Mouse (Mus musculus): ENCODE data around the gene Bik.

Gene Bik

DNA sequence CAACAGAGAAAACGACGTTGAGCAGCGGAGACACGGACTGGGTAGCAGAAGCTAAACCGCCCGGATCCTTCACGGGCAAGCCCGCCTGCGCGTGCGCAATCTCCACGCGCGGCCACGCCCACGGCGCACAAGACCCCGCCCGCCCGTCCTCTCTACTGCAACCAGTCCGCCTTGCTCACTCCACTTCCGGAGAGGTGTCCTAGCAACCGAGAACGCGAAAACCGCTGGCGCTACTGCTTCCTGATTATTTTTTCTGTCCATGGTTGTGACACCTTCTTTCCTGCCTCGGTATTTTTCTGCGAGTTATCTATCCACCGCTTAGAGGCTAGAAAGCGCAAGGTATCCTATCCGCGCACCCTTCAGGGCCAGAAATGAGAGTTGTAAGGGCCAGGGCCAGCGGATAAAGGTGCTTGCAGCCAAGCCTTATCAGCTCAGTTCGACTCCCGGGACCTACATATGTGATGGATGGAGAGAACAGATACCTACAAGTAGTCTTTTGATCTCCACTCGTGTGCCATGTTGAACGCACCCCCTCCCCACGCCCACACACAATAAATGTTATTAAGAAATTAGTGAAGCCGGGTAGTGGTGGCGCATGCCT lies 15.8 kb upstream of the Bik start, which contains the start of gene Ttll1:
Gene Ttll1 (minus strand): TSS at position 89 of the 601 bp plus-strand sequence.
- intact Hi-C loops (cut with DNase I), result no loop called here

DNA sequence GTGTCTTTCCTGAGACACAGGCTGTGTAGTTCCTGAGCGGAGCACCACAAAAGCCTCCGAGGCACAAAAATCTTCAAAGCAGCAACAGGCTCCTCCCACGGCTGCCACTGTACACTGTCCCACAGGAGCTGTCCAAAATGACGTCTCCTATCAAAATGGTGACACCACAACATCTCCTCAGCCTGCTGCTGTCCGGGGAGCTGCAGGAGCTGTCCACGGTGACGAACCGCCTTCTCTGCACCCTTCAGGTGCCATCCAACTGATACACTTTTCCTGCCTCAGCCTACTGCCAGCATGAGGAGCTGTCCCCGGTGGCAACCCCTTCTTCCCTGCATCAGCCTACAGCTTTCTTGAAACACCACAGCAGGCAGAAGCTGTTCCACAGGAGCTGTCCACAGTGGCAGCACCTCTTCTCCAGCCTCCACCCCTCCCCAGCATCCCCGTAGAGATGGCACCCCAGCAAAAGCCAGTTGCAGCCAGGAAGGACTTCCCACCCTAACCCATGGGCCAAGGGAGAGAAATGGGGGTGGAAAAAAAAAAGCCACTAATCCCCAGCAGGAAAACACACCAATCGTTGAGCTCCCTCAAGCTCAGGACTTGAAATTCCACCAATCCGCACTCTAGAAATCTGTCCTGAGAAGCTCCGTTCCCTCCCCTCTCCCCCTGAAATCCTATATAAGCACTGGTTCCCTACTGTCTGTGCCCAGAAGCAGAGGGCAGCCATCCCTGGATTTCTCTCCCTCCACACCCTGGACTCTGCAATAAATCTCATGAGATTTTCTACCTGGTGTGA lies 14.0 kb upstream of the Bik start:
- intact Hi-C loops (cut with DNase I), result no loop called here

DNA sequence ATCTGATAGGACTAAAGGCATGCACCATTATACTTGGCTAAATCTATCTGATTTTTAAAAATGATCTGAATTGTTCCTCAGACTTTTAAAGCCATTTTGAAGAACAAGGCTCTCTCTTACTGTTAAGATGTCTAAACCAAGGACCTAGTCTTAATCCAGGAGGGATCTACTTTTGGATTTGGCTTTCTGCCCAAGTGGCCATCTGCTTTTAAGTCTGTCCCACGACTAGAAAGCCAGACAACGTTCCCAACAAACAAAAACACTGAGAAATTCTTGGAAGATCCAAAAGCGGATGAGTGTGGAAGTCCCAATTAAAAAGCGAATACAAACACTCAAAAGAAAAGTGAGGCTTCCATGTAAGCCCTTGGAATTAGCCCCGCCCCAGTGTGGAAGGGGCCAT lies 11.6 kb upstream of the Bik start:
- intact Hi-C loops (cut with DNase I), result loop anchor here (5.0 kb wide), 1 partner anchor 308 kb away; no protein-coding TSS in a partner anchor

DNA sequence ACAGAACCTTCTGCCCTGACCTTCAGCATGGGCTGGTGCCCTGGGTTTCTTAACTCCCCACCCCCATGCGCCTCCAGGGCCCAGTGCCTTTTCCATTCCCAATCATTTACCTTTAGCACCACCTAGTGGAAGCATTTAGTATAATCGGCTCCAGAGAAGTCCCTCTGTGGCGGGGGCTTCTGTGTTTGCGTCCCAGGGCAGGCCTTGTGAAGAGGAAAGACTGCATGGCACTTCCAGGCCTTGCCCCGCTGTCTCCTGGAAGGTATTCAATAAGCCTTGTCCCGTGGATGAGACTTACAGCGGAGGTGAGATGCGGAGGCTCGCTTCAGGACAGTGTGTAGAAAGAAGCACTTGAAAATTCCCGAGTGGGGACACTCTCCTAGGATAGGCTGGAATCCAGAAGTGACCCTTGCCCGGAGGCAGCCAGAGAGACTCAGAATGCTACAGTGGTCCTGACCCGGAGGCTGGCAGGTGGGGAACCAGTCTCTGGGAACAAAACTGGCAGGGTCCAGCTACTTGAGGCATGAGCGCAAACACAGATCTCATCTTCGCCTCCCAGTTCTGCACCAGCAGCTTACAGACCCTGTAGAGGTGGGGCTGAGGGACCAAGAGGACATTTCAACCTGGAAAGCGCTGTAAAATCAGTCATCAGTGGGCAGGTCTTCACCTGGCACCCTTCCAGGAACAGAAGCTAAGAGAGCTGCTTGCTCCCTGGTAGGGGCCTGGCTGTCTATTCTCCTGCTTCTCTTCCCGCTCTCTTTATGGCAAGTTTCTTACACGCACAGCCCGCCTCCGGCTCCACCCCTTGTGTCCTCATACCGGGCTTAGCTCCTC lies 8.2 kb upstream of the Bik start:
- intact Hi-C loops (cut with DNase I), result loop anchor here (5.0 kb wide), 1 partner anchor 311 kb away; no protein-coding TSS in a partner anchor

DNA sequence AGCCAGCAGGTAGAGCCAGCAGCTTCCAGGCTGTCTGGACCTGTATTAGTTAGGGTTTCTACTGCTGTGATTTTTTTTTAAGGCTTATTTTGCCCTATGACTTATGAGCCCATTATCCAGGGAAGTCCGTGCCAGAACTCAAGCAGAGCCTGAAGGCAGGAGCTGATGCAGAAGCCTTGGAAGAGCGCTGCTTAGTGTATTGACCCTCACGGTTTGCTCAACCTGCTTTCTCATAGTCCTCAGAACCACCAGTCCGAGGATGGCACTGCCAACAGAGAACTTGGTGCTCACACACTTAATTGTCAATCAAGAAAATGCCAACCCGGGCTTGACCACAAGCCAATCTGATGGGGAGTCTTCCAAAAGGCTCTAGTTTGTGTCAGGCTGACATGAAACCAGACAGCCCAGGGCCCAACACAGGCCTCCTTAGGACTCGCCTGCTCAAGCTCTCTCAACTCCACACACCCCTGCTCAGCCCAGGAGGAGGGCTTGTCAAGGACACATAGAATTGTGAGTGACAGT lies 5.7 kb upstream of the Bik start:
- intact Hi-C loops (cut with DNase I), result no loop called here

DNA sequence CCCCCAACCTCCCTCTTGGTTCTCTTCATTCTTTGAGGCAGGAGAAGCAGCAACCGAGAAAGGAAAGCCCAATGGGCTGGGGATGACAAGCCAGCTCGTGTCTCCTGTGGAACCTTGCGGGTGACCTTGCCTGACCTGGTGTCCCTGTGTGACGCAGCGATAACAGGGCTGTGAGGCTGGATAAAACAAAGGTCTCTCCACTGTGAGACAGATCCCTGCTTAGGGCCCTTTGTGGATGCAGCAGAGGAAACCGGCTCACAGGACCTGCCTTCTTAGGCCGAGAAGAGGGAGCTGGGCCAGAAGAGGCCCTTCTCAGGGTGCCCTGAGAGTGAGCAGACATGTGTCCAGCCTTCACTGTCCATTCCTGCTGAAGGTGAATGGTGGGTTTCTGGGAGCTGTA lies 3.5 kb upstream of the Bik start:
- intact Hi-C loops (cut with DNase I), result no loop called here

DNA sequence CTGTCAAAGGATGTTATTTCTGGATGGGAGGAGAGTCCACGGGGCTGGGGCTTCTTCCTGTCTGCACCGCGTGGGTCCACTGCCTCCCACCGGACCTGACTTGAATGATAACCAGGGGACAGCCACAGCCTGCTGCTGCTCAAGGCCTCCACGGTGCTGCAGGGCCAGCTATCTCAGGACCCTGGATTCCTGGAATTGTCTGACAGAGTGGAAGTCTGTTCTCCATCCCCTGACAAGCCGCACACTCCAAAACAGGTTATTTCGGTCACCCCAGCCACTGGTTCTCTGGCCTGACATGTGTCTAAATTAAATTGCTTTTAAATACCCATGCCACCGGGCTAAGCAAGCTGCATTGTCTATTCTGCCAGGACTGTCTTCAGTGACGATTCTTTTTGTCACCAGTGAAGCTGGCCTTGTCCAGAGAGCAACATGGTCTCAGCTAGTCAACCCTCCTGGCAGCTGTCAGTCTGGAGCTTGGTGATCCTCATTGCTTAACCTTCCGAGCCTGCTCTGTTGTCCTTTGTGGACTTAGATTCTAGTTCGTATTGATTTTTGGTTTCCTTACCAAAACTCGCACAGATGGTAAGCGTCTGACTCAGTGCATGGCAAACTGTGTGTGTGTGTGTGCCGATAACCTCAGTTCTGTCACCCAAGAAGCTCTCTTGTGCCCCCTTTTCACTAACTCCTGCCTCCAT lies 2.9 kb upstream of the Bik start:
- intact Hi-C loops (cut with DNase I), result no loop called here

DNA sequence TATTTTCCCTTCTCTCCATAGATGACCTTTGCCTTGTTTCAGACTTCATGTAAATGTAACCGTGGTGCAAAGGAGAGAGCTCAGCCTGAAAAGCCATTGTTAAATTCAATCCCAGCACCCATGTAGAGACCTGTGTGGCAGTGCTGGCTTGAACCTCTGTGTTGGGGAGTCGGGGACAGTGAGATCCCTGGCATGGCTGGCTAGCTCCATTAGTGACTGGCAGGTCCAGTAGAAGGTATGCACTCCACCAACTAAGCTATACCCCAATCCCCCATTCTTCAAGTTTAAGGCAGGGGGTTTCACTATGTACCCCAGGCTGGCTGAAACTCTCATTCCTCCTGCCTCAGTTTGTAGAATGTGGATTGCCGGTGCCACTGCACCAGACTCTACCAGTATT lies 2.3 kb upstream of the Bik start:
- intact Hi-C loops (cut with DNase I), result no loop called here

DNA sequence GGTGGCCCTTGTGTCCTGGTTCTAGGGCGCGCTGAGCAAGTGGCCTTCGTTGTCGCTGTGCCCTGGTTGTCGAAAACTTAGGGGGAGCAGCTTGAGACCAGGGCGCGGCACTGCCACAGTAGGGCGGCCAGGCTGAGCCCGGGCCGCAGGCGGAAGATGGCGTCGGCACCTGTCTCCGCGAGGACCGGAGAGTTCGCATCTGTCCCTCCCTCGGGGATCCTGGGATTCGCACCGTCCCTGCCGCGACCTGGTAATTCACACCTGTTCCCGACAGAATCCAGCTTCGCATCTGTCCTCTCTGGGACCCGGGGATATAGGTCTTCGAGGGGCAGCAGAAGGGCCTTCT lies 403 bp downstream of the Bik start:
- intact Hi-C loops (cut with DNase I), result no loop called here

DNA sequence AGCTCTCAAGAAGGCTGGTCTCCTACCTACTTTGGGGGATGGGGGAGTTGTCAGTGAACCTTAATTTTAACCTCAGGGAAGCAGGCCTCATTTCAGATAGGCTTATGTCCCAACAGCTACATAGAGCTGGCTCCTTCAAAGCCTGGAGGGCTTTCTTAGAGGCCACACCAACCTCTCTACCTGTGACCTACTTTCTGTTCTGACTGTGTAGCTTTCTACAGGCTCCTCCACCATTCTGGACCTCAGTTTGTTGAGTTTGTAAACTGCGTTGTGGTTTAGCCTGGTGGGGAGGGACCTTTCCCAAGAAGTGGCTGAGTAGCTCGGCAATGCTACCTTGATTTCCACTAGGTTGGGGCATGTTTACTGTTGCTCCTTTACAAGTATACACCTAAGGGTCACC lies 1.1 kb downstream of the Bik start:
- intact Hi-C loops (cut with DNase I), result no loop called here

DNA sequence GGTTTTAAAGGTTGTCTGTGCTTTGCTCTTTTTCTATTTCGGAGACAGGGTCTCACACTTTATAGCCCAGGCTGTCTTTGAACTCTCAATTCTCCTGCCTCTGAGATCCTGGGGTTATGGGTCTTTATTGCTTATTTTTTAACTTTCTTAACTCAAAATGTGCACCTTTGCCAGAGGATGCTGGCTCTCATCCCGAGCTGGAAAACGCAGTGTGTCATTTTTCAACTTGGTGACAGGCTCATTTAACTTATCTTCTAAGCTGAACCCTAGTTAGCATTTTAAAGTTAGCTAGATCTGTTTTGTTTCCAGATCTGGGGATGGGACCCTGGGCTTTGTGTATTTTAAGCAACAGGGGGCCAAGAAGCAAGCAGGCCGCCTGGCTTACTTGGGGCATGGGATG lies 2.2 kb downstream of the Bik start:
- intact Hi-C loops (cut with DNase I), result no loop called here

DNA sequence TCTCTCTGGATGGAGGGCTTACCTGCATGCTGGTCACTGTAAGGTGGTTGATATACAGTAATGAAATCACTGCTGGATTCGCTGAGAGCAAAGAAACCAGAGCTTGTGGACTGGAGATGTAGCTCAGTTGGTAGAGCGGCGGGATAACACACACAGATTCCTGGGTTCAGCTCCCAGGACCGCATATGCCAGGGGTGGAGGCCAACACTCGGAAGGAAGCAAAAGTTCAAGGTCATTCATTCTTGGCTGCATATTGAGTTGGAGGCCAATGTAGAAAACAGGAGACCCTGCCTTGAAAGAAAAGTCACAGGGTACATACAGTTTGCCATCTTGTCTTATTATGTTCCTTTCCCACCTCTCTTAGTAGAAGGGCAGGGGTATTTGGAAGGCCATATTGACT lies 3.1 kb downstream of the Bik start:
- intact Hi-C loops (cut with DNase I), result no loop called here

DNA sequence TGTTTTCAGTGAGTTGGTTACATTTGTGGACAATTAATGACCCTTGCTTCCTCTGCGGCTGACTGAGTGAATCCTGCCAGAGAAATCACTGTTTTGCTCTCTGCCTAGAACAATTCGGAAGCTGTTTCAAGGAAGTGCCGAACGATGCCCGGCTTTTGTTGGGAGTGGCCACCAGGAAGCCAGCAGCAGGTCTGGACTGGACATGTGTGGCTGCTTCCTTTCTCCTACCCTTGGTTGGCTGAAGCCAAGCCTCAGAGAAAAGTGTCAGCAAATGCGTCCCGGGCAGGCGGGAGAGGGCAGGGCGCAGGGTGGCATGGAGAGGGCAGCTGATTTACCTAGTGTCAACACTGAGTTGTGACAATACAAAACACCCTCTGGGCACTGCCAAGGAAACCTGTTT lies 3.6 kb downstream of the Bik start:
- intact Hi-C loops (cut with DNase I), result no loop called here

DNA sequence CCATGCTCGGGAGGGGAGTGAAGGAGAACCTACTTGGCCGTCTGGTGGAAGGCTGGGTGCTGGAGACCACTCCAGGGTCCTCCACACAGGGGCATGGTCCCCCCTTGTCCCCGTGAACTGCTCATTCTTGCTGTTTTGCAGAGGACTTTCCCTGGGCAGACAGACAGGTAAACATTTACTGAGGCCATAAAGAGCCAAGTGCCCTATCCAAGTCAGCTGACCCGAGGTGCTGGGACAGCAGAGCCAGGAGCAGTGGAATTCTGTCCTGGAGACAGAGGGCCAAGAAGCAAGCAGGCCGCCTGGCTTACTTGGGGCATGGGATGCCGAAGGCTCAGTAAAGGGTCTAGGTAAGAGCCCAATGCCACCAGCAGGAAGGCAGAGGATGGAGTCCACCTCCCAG lies 4.0 kb downstream of the Bik start:
- intact Hi-C loops (cut with DNase I), result no loop called here

DNA sequence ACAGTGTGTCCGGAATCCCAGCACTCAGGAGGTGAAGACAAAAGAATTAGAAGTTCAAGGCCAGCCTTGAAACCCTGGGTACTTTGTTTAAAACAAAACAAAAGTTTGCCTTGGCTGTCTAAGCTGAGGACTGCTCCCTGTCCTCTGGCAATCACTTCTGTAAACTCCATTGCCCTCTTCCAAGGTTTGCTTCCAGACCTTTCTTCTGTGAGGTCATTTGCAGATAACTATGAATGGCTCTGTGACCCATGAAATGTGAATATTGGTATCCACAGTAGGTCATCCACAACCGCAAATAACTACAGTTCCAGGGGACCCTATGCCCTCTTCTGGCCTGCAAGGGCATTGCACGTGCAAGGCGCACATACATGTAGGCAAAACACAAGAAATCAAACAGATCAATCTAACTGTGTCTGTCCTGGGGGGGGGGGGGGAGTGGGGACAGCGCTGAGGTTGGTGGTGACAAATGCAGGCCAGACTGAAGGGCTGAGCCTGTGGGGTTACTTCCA lies 5.4 kb downstream of the Bik start:
- intact Hi-C loops (cut with DNase I), result no loop called here

DNA sequence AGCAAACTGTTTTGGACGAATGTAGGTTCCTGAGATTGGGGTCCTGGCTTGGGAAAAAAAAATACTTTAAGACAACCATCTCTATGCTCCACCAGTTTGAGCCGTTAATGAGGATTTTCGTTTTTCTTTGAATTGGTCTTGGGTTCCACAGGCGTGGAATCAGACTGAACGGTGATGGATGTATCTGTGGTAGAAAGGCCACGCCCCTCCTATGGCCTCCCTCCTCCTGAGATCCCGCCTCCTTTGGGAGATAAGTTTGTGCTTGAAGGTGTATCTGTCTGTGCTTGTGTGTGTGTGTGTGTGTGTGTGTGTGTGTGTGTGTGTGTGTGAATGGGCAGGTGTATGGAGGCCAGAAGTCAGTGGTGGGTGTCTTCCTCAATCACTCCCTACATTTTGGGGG lies 5.9 kb downstream of the Bik start:
- intact Hi-C loops (cut with DNase I), result no loop called here

DNA sequence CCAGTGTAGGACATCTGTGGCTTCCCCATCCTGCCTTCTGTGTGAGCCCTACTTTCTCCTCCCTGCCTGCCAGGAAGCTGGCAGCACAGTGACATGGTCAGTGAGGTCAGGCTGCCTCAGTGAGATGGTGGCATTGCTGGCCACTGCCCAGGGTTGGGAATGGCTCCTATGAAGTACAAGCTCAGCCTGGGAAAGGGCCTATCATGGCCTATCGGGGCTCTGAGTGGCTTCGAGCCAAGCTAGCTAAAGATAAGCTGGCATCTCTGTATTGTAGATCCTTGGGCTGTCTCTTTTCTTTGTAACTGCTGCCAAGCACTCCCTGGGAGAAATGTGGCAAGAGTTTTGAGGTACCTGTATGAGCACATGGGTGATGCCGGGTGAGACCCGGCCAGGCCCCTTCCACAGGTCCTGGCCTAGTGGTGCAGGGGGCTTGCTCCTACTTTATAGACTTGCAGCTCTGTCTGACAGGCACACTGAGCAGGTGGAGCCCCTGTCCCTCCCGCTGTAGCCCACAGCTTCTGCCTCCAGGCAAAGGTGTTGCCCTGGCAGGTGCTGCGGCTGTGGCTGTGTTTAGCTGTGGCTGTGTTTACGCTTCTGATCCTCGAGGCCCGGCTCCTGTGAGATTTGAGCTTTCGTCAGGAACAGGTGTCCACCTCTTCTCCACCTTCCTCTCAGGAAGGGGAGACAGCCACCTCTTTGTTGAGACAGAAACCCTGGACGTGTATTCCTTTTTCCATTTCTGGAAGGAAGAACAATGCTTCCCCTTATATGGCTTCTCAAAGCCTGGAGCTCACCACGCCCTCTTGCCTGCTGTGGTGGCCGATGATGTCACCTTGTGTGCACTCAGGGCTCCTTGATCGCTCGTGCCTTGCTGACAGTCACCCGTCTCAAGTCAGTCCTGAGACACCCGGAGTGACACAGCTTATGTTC lies 8.6 kb downstream of the Bik start:
- intact Hi-C loops (cut with DNase I), result no loop called here

DNA sequence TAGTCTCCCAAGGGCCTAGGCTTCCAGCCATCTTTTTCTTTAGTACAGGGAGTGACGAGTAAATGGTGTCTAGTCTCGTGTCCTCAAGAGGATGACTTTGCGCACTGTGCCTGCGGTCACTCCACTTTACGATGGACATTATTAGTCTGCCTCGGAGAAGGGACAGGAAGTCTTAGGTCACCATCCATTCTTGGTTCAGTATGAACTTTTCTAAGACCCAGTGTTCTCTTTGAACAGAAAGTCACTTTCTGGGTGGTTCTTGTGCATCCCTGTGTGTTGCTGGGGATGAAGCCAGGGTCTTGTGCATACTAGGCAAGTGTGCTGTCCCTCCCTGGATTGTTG lies 9.2 kb downstream of the Bik start:
- intact Hi-C loops (cut with DNase I), result no loop called here

DNA sequence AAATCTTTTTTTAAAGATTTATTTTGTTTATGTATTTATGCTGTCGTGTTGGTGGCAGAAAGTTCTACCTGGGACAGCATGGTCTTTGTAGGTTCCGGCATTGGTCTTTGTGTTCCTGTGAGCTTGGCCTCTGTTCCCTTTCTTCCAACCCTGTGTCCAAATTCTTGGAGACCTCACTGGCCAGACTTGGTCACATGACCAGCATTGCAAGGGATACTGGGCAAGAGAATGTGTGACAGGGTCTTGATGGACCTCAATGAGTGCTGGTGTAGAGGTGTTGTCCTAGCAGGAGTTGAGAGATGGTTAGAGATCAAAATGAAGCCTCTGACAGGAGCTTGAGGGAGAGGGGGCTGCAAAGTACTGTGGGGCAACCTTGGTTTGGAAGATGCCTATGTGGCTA lies 12.2 kb downstream of the Bik start:
- intact Hi-C loops (cut with DNase I), result no loop called here

DNA sequence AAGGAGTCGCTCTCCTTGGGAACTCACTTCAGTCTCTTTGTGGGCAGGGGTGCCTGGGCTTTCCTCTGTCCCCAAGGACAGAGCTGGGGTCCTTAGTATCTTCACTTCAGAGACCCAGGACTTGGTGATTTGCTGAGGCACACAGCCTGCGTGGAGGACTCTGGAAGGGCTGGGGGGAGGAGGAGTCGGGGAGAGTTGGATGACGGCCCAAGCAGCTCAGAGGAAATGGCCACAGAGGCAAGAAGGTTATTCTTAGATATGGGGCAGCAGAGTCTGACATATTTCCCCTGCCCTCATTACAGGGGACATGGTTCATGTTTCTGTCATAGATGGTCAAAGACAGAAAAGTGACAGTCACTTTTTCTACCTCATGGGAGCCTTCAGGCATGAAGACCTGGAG lies 13.2 kb downstream of the Bik start:
- intact Hi-C loops (cut with DNase I), result no loop called here
